Mouse (Mus musculus) layer of hippocampus, postnatal 14 days (tissue): ENCODE data around the gene Mpz. TPM values are rescaled to one million over a fixed set of nuclear protein-coding genes. Genes with fewer than 3 reads are reported as not detected.

ENCODE experiments used
- DNase-seq, 2 experiments: peaks; one replicate each; pipeline ENCODE4 v3.0.0; 2021 to 2022; ENCODE audit warnings: low spot score in 2 of 2, mixed read lengths in 1 of 2
- long read RNA-seq, 2 experiments: library from polyadenylated mRNA; stranded (forward); transcript quantifications; one replicate each; pipeline ENCODE4 v2.0.0; 2021
- total RNA-seq, 2 experiments: library from RNA; stranded (reverse); gene quantifications; 2 replicates each; pipeline ENCODE4 v1.2.3; 2021

Gene Mpz
- not detected for total RNA-seq
- long read RNA-seq, experiment 1, partial matches to known transcripts: 0 of 1 reads
- long read RNA-seq, experiment 1, other reads (novel, unspliced or antisense): 1 of 1 reads
- long read RNA-seq, experiment 2: 0 reads

DNA sequence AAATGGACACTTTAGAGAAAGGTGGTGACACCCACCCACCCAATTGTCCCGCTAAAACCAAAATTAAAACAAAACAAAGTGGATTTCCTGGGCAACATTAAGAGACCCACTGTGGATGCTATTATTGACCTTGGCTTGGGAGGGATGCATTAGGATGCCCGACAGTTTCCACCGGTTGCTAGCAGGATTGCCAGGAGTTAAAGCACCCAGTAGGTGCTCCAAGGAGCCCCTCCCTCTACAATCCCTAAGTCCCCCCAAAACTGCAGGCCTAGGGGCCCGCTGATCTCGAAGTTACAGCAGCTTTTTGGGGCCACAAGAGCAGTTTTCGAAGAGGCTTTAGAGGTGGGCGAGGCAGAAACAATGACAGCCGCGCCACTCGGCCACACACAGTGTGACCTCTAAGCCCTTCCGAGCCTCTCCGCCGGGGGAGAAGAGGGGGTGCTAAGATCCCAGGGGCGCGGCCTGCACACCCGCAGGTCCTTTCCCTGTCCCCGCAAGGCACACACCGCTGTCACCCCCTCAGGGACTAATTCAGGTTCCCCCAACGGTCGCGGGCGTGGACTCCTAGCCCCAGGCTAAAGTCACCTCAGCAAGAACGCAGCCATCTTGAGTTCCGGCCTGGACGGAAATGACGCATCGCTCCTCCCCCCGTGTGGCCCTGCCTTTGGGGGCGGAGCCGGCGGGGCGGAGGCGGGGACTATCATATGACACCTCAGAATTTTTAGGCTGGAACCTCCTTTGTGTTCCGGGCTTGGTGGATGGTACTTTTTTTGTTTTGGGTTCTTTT is at the start of gene Mpz, which contains the start of gene Sdhc:
Gene Mpz, plus strand, starts transcription at position 738 of the 787 bp plus-strand sequence.
Gene Sdhc, minus strand, starts transcription at position 630 of the 787 bp plus-strand sequence.
- DNase-seq: peak; percentile 91 to 96

DNA sequence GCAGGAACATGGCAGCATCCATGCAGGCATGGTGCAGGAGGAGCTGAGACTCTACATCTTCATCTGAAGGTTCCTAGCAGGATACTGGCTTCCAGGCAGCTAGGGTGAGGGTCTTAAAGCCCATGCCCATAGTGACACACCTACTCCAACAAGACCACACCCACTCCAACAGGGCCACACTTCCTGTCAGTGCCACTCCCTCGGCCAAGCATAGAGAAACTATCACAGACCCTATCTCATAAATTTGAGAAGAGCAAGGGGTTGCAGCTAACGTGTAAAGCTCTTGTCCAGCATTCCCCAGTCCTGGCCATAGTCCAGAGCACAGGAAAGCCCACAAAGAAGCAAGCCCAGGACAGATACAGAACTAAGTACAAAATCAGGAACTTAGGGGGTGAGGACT is 49.5 kb upstream of the Mpz start:
- DNase-seq: no peak

DNA sequence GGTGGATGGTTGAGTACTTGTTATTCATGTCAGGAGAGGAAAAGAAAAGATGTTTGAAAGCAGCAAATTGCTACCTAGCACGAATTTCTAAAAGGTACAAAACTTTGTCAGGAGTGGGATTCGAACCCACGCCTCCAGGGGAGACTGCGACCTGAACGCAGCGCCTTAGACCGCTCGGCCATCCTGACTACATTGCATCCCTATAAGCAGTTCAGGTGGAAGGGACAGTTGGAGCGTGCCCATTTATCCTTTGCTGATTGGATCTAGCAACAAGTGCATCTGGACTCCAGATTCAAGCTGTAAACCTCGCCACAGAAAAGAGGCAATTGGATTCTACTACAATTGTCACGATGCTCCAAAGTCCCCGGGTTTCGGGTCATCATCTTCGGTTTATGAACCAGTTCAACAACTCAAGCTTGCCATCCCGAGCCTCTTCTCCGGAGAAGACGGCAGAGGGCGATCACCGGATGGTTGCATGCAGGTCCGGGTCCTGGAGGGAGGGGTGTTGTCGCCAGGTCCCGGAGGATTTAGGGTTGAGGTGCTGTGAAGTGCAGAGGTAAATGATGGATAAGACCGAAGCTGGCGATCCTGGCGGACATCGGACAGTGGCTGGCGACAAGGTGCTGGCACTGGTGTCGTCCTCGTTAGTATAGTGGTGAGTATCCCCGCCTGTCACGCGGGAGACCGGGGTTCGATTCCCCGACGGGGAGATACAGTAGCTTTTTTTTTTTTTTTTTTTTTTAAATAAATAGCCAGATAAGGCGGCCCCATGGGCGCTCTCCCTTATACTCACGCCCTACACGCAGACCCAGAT is 48.6 kb upstream of the Mpz start:
- peak; percentile 91 for DNase-seq

DNA sequence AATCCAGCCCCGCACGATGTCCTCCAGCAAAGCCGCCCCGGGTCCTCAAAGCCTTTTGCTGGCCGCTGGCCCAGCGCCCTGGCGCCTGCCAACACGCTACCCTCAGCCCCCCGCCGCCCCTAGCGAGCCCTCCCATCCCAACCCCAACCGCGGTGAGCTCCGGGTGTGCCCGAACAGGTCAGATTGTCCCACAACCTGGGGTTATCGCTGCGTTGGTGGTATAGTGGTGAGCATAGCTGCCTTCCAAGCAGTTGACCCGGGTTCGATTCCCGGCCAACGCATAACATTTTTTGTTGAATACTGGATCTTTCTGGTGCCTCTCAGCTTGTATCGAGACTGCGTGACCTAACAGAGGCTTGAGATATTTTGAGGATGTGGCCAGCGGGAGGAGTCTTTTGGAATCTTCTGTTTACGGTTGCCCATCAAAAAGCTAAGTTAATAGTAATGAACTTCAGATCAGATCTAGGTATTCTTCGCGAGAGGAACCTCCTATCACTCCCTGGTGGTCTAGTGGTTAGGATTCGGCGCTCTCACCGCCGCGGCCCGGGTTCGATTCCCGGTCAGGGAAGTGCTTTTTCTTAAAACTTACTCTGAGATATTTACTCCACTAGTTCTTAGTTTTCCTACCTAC is 47.8 kb upstream of the Mpz start:
- DNase-seq: peak; percentile 90 to 92

DNA sequence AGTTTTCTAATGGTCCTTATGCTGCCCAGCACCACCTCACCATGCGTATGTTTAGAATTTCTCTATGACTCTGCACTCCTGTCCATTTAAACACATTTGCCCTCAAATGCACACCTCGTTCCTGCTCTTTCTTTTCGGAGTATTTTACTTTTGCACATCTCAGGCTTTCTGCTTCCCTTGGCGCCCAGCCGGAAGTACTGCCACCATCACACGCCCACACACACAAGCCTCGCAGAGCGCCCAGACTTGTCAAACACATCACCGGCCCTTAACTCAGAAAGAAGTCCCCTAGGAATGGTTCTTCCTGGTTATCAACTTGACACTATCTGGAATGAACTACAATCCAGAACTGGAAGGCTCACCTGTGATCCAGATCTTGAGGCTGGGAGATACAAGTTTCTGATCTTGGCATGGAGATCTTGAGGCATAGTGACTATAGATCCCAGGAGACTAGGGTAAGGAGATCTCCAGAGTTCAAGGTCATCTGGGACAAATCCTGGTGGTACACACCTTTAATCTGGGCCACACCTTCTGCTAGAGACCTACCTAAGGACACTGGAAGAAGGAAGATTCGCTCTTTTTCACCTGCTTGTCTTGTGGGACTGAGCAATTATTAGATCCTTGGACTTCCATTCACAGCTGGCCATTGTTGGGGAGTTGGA is 47.2 kb upstream of the Mpz start:
- no peak for DNase-seq

DNA sequence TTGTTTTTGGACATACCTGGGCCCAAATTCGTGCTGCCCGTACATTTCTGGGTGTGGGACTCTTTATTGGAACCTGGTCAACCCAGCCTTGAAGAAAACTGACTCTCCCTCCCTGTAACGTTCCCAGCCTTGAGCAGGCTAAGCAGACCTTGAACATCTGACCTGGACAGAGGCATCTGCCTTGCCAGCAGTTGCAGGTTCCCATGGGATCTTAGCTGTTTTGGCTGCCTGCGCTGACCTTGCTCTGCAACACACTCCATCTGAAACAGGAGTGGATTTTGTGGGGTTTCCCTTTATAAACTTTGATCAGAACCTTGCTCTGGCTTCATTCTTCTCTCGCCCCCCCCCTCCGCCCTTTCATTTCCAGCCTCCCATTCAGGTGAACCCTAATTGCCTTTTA is 45.3 kb upstream of the Mpz start:
- no peak for DNase-seq

DNA sequence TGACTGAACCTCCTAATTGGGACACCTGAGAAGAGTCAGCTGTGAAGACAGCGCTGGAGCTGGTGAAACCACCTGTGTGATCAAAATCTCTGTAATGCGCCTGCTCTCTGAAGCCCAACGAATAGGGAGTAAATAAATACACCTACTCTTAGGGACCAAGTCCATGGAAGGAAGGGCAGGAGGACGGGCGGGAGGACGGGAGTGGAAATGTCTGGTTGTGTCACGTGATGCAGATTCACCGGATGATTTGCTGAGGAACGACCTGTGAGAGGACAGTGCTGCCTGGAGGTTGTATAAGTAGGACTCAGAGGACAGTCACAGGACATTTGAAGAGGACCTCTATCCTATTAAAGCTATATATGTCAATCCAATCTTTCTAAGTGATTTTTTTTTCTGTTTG is 40.9 kb upstream of the Mpz start:
- DNase-seq: no peak

DNA sequence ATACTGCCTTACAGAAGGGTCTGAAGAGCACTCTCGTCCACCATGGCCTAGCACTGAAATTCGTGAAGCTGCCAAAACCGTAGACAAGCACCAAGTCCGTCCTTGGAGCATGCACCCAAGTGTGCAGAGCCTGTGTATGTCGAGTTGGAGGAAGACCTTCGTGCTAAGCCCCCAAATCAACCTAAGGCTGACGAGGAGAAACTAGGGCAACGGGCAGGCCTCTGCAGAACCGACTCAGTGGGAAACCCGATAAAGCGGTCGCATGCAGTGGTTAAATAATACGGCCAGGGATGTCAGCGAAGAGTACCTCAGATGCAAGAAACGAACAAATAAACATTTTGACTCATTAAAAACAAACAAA is 39.9 kb upstream of the Mpz start:
- DNase-seq: no peak

DNA sequence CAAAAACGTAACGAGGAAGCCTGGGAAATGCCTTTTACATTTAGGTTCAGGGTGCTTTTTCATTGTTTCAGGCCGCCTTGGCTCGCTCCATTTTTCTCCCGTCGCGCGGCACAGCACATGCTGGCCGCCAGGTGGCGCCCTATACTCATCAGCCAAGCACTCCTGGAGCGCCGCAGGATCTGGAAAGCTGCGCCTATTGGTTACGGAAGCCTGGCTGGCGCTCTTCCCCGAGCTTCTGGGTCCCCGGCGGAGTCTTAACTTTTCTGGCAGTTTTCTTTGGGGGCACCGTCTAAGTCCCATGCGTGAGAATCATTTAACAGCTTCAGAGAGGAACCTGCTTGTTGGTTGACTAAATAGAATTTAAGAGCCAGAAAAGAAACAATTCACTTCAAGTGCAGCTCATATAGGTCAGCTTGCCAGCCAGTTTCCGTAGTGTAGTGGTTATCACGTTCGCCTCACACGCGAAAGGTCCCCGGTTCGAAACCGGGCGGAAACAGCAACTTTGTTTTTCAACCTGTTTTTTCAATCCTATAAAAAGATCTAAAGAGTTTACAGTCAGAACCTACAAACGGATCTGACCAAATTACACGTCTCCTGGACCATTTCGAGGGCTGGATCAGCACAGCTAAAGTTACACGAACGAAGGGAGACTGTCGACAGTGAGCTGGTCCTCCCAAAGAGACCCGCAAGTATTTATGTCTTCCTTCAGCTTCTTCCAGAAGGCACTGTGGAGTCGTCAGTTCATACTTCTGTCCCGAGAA is 39.3 kb upstream of the Mpz start:
- peak; percentile 96 to 99 for DNase-seq

DNA sequence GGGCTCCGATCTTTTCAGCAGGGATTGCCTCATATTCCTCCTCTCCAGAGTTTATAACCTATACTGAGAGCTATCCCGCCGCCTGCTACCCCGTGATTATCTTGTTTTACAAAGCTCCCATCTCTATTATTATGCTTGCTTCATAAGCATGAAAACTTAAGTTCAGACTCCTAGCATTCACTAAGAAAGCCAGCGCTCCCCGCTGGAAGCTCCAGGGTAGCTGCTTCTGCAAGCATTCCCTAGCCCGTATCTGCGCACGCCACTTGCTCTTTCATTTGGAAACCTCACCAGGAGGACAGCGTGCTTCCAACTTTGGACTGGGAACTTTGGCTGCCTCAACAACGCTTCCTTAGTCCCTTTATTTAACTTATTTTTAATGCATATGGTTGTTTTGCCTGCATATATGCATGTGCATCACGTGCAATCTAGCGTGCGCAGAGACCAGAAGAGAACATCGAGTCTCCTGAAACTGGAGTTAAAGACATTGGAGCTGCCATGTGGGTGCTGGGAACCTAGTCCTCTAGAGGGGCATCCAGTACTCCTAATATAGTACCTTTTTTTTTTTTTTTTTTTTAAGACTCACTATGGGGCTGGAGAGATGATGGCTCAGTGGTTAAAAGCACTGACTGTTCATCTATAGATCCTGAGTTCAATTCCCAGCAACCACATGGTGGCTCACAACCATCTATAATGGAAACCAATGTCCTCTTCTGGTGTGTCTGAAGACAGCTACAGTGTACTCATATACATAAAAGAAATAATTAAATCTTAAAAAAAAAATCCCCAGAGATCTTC is 38.5 kb upstream of the Mpz start:
- DNase-seq: peak; percentile 13 to 33

DNA sequence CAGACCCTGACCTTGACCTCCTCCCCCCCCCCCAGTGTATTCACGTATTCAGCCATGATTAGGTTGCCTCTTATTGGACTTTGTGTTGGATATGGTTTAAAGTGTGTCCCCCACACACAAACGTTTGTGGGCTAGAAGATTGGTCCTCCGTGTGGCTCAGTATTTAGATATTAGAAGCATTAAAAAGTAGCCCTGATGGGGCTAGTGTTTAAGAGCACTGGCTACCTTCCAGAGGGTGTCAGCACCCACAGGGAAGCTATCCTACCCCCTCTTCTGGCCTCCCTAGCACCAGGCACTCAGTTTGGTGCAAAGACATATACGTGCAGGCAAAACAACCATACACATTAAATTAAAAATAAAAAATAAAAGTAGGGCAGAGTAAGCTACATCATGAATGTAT is 37.5 kb upstream of the Mpz start:
- DNase-seq: no peak

DNA sequence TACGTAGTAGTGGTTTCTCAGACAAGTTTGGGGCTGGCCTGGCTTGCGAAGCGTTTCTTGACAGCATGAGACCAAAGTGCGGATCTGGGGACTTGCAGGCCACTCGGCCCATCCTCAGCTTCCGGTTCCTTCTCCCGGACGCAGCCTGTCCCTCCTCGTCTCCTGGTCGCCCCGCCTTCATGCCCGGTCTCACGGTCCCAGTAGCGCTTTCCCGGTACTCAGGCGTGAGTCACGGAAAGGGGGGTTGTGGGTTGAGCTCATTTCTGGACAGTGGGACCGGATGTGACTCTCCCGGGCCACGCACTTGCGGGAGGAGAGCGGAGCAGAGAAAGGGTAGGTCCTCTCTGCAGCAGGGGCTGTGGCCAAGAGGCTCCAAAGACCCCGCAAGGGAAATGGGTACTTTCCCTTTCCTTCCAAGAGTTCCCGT is 36.6 kb upstream of the Mpz start, which contains the start of gene Cfap126:
Gene Cfap126, plus strand, starts transcription at position 46 of the 427 bp plus-strand sequence.
- peak; percentile 40 to 41 for DNase-seq

DNA sequence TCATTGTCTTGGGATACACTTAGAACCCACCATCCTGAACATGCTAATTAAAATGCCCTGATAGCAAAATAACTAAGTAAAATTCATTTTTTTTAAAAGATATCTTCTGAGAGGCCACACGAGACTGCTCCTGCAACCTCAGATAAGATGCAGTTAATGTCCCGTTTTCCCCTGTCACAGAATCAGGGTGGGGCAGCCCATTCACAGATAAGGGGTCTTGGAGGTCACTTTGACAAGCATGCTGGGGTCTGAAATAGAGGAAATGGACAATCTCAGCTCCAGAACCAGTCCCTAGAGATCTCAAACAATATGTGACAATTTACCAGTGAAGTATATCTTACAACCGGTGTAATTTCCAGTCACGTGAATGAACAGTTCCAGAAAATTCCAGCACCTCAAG is 34.2 kb upstream of the Mpz start:
- no peak for DNase-seq

DNA sequence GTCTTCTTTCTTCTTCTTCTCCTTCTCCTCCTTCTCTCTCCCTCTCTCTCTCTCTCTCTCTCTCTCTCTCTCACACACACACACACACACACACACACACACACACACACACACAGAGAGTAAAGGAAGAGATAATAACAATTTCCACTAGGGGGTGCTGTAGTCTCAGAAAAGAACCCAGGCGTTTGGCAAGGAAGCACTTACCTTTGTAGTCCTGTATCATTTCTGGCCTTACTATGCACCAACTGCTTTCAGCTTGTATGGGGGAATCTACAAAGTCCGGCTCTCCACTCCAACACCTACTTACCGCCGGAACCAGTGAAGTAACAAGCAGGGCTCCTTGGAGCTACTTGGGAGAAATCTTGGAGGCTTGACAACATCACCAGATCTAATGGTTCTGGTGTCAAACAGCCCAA is 32.2 kb upstream of the Mpz start:
- peak; percentile 59 to 86 for DNase-seq

DNA sequence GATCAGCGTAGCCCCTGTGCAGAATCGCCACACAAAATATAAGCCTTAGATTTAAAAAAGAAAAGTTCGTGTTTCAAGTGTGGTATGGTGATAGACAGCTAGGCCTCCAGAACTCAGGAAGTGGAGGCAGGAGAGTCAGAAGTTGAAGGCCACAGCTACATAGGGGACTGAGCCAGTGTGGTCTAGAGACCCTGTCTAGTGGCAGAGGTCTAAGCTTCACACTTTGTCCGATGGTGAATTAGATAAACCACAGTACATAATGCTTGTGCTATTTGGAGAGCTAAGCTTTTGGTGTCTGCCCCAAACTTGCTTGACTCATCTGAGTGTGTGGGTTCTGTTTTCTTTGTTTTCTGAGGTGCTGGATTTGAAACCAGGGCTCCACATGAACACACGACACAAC is 31.5 kb upstream of the Mpz start:
- no peak for DNase-seq

DNA sequence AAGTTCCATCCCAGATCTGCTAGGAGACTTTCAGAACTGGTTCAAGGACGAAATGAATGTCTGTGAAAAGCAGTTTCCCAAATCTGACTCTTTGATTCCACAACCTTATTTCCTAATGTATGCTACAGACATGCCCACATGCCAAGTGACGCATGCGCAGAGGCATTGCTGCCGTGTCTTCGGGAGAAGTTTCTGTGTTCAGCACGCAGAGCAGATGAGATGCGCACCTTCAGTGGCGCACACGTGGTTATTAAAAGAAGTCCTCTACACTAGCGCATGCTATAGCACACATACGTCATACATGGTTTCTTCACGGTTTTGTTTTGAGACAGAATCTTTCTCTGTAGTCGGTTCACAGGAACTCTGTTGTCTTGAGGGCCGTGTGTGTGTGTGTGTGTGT is 31.1 kb upstream of the Mpz start:
- DNase-seq: no peak

DNA sequence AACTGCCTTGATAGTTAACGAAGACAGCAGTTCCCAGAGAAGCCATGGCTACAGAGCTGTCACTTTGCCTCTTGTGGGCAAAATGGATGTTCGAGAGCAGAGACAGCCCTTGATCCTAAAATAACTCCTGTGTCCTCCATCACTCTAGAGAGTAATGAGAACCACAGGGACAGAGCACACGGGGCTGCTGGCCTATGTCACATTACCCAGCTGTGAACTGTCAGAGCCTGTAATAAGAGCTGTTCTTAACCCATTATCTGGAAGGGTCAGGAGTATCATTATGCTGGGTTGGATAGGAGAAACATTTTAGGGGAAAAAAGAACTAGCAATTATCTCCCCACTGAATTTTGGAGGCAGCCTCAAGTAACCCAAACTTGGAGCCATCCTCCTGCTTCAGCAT is 29.6 kb upstream of the Mpz start:
- DNase-seq: no peak

DNA sequence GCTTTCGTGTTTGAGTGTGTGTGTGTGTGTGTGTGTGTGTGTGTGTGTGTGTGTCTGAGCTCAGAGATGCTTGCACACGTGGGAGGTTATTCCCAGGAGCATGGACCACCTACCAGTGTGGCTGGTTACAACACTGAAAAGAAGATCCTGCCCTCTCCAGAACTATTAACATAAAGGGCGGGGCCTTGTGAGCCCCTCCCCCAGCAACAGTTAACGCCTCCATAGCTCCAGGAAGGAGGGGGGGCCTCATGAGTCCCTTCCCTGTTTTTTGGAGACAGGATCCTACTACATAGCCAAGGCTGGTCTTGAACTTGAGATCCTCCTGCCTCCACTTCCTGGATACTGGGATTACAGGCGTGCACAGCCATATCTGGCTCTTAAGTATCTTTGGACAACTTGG is 28.7 kb upstream of the Mpz start:
- DNase-seq: no peak

DNA sequence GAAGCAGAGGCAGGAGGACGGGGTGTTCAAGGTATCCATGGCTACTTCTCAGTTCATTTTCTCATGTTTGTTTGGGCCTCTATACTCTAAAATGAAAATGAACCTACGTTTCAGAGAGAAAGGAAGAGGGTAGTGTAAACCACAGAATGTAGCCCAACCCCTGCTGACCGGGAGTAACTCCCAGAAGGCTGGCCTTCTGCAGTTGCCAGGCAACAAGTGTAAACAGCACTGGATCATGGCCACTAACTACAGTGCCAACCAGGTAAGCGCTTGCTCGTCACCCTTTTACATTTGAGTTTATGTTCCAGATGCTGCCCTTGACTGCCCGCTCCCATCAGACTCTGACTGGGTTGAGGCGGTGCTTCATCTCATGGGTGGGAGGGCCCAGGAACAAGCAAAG is 27.6 kb upstream of the Mpz start:
- no peak for DNase-seq

DNA sequence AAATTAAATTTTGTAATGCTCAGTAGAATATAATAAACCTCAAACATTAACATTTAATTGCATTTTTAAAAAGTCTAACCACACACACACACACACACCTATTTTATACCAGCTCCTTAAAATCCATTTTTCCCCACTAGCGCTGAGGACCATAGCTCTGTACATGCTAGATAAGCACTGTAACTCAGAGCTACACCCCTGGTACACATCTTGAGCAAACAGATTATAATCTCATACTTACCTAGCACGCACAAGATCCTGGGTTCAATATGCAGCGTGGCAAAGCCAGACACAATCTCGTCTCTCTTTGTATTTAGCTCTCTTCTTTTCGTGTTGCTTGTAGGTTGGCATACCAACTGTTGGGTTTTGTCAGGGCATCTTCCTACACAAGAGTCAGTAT is 26.1 kb upstream of the Mpz start:
- DNase-seq: no peak
